Mouse (Mus musculus) regulatory T cell (primary cell): Measurements from ENCODE around the gene Rnf220.

Source experiments
- in situ Hi-C: fragments of 300-600 bp; cut with MboI, MseI; formaldehyde crosslinking; loops from one replicate; pipeline ENCODE4 v1.15.1; 2025; ENCODE audit warnings: high pct_unique_total_duplicates

Rnf220 gene

DNA sequence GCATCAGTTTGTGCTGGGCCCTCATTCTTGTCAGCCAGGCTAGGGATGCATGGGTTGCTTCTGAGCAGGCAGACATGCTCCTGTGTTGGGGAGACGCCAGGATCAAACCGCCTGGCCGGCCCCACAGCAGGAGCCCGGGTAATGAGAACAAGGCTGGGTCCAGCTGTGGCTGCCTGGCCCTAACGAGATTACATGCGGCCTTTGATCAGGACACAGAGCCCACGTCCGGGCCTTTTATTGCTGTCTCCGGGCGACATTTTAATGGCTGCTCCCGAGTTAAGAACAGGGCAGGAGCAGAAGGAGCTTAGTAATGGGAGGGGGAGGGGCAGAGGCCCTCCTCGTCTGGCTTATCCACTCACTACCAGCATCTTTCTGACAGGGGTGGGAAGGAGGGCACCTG lies 224.4 kb downstream of the Rnf220 start:
- in situ Hi-C loops, result no loop called here

DNA sequence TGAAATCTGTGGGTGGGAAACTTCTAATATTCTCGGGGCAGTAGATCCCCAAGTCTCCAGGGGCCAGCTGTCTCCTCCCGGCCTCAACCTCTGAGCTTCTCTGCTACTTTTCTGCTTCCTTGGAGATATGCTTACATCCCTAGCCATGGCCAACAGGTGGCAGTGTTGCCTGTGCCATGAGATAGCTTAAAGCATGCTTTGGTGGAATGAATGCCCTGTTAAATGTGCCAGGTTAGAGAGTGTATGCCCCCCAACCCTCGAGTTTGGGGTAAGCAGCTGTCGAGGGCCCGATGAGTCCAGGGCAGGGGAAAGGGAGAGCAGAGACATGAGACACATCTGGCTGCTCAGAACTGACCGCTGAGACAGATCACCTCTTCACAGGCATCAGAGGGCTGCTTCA lies 226.6 kb downstream of the Rnf220 start:
- in situ Hi-C loops, result no loop called here

DNA sequence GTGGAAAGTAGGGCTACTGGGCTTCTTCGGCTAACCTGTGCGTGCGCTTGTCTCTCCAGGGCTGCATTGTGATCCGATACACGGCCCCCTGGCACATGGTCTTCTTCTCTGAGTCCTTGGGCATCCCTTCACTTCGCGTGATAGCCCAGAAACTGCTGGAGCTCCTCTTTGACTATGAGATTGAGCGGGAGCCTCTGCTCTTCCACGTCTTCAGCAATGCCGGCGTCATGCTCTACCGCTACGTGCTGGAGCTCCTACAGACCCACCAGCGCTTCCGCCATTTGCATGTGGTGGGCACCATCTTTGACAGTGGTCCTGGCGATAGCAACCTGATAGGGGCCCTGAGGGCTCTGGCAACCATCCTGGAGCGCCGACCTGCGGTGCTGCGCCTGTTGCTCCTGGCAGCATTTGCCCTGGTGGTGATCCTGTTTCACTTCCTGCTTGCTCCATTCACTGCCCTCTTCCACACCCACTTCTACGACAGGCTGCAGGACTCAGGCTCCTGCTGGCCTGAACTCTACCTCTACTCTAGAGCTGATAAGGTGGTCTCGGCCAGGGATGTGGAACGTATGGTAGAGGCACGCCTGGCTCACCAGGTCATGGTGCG lies 228.9 kb downstream of the Rnf220 start:
- in situ Hi-C loops, result loop anchor here (10.0 kb wide), 1 partner anchor 407 kb away; no protein-coding TSS in a partner anchor

DNA sequence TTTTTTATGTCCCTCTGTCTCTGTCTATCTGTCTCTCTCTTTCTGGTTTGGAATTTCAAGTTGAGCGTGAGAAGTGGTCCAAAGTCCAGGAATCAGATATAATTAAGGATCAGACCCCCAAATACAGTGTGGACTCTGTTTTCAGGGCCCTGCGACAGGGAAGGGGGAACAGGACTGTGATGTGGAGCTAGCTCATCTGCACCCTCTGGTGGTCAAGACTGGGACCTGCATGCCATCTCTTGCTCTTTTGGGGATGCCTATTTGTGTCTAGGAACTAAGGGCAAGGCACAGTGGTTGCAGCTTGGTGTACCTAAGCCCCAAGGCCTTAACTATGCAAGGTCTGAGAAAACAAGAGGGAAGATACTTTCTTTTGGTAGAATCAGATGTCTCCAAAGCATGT lies 229.6 kb downstream of the Rnf220 start:
- in situ Hi-C loops, result loop anchor here (10.0 kb wide), 1 partner anchor 408 kb away; no protein-coding TSS in a partner anchor

DNA sequence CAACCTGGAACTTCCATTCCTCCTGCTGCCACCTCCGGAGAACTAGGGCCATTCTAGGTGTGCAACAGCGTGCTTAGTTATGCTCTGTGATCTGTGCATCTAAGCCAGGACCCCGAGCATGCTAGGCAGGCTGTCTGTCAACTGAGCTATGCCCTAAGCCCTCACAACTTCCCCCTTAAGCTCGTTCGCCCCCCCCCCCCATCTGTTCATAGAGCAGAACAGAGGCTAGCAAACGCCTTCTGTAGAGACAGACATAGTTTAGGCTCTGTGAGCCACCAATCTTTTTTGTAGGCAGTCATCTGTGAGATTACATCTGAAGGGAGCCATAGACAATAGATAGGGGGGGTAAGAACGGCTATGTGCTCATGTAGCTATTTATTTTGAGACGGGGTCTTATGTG lies 233.9 kb downstream of the Rnf220 start:
- in situ Hi-C loops, result loop anchor here (10.0 kb wide), 1 partner anchor 412 kb away; no protein-coding TSS in a partner anchor

DNA sequence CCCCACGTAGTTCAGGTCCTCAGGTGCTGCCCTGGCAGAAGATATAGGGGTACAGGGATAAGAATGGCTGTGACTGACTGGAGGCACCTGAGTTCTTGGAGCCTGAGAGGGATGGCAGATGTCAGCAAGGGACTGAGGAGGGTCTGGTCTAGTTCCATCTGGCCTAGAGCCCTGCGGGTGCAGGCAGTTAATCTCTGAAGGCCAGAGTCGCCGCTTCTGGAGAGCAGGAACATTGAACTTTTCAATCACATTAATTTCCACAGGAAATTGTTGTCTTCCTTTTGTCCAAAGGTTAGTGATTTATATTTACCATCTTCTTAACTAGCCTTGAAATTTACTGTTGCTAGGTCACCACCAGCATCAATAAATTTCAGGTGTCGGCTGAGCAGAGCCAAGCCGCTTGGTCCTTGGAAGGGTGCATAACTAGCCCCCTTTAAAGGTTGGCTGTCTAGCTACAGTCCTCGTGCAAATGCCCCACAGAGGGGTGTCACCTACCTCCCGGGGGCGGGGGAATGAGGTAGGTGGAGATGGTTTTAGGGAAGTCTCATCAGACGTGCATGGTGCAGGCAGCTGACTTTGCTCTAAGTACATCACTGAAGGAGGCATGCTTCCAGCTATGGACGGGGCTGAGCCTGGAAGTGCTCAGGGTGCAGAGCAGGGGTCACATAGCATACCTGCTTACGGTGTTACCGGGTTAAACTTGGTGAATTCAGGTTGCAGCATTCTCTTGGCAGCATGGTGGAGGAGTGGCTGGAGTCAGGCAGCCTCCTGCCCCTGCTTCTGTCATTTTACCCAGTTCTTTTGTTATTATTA lies 234.5 kb downstream of the Rnf220 start:
- in situ Hi-C loops, result loop anchor here (10.0 kb wide), 1 partner anchor 412 kb away; no protein-coding TSS in a partner anchor

DNA sequence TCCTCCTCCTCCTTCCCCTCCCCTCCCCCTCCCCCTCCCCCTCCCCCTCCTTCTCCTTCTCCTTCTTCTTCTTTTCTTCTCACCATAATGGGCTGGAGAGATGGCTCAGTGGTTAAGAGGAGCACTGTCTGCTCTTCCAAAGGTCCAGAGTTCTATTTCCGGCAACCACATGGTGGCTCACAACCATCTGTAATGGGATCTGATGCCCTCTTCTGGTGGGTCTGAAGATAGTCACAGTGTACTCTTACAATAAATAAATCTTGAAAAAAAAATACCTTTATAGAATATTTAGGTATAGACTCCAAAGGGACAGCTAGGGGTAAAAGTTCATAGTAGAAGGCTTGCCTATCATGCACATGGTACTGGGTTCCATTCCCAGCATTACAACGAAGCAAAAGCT lies 235.6 kb downstream of the Rnf220 start:
- in situ Hi-C loops, result loop anchor here (10.0 kb wide), 1 partner anchor 414 kb away; no protein-coding TSS in a partner anchor

DNA sequence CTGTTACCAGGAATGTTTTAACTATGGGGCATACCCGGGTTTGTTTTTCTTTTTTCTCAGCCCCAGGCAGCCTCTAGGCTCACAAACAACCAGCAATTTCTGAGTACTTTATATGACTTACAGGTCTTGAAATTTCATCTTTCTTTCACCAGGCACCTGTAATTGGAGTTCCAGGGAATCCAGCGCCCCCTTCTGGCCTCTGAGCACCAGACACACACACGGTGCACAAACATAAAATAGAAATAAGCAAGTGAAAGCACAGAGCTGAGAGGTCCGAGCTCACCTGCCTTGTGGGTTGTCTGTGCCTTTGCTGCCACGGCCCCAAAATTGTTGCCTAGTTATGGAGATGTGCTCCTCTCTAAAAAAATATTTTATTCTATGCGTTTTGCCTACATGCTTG lies 236.9 kb downstream of the Rnf220 start:
- in situ Hi-C loops, result loop anchor here (10.0 kb wide), 1 partner anchor 415 kb away; no protein-coding TSS in a partner anchor

DNA sequence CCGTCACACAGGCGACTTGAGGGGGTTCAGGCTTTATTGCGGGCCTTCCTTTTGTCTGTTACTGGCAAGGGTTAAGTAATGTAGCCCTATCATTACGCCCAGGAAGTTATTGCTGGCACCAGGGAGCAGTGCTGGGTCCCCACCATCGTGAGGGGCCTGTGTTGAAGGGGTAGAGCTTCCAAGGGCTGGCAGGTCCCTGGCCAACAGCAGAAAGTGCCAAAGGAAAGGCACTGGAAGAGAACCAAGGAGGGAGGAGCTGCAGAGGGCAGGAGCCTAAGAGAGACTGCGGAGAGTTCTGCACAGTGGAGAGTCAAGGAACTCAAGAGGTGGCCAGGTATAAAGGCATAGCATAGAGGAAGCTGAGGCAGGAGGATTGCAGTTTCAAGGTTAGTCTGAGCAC lies 242.2 kb downstream of the Rnf220 start:
- in situ Hi-C loops, result no loop called here

DNA sequence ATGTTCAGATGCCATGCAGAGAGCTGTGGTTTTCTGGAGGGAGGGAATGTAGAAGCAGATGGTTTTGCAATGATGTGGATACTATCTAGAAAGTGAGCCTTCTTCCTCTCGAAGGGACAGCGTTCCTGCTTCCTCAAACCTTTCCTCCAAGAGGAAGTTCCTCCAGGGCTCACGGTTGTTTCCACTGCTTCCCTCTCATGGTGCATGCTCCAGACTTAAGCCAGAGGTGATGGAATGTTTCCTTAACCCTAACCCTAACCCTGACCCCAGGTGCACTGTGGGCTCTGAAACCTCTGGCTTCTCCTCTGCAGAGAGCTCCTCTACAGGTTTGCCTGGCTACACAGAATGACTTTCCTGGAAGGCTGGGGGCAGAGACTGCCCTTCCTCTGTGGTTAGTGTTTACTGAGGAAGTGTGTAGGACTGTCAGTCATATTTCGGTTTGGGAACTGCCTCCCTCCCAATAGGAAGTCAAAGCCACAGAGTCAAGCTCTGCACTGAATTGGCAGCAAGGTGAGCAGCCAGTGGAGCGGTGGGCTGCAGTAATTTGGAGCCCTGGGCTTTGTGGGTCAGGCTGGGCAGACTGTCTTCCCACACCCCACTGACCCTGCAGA lies 242.7 kb downstream of the Rnf220 start:
- in situ Hi-C loops, result no loop called here

DNA sequence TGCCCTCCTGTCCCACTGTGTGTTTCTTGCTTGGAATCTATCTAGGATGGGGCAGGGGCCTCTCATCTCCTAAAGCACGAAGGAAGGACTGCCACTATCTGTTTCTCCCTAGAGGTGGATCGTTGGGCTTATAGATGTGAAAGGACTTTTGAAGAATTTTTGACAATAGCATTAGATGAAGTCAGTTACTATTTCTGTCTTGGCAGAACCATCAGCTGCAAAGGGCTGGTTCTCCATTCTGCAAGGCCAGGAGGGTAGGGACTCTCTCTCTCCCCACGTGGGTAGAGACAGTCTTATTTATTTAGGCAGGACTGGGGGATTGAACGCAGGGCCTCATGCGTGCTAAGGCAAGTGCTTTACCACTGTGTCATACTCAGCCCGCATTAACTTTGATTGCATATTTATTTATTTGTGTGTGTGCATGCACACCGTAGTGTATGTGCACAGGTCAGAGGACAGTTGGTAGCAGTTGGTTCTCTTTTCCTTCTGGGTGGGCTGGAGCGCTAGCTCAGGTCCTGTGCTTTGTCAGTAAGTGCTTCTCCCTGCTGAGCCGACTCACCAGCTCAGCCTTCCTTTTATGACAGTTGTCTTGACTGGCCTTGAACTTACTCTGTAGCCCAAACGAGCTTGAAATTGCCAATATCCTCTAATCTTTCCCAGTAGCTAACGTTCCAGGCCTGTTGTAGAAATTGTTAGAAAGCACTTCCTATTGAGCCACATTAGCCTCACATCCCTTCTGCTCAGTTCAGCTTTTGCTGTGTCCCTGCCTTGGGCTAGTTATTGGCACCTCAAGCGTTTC lies 243.4 kb downstream of the Rnf220 start:
- in situ Hi-C loops, result no loop called here

DNA sequence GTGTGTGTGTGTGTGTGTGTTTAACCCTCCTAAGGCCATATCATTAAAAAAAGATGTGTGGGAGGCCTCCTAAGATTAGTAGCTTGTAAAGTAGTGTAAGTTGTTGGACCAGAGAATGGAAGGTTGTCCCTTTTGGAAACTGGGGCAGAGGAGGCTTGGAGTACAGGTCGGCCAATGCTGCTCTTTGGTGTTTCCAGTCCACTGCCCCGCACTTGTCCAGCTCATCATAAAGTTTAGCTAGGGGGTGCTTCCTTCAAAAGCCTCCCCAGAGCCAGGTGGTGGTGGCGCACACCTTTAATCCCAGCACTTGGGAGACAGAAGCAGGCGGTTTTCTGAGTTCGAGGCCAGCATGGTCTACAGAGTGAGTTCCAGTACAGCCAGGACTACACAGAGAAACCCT lies 244.1 kb downstream of the Rnf220 start:
- in situ Hi-C loops, result no loop called here

DNA sequence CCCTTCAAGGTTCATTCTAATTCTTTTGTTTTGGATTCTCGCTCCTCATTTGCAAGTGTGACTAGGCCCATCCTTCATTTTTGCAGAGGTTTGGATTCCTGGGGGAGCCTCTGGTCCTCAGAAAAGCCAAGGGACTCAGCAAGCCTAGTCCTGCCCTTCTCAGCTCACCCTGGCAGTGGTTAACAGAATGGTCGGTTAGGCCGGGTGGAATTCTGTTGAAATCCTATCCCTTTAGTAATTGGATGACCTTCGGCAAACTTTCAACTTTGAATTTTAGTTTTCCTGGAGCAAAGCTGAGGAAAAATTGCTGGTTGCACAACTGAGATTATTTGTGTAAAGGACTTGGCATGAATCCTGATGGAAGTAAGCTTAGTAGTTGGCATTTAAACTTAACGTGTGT lies 244.5 kb downstream of the Rnf220 start:
- in situ Hi-C loops, result no loop called here

DNA sequence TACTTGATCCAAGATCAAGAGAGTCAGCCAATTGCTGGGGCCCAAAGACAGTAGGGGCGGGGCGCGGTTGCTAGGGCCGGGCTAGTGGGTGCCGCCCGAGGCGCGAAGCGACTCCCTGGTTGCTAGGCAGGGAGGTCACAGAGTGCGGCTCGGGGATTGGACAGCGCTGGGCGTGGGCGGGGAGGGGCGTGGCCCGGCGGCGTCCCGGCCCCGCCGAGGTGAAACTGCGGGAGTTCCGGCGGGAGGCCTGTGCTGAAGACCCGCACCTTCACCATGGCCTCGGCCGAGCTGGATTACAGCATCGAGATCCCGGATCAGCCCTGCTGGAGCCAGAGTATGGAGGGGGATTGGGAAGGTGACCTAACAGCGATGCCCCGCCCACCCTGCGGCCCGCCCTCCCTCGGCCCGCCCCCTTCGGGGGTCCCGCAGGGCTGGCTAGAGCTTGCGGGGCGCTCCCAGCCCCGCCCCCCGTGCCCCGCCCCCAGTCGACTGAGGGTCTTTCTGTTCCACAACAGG lies 245.0 kb downstream of the Rnf220 start, which contains the start of the genes Tmem53 and Armh1:
Gene Tmem53, plus strand, starts transcription at position 151 of the 516 bp plus-strand sequence.
Gene Armh1, minus strand, starts transcription at position 325 of the 516 bp plus-strand sequence.
- in situ Hi-C loops, result no loop called here

DNA sequence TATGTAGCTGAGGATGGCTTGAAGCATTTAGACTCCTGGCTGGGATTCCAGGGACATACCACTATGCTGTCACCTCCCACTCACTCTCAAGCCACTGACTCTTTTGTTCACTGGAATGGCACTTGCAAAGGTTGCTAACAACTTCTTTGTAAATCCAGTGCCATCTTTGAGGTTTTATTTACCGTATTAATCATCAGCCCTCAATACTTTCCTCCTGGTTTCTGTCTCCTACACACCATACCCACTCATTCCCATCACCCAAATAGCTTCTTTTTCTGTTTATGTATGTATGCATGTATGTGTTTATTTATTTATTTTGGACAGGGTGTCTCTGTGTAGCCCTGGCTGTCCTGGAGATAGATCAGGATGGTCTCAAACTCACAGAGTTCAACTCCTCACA lies 245.9 kb downstream of the Rnf220 start:
- in situ Hi-C loops, result no loop called here

DNA sequence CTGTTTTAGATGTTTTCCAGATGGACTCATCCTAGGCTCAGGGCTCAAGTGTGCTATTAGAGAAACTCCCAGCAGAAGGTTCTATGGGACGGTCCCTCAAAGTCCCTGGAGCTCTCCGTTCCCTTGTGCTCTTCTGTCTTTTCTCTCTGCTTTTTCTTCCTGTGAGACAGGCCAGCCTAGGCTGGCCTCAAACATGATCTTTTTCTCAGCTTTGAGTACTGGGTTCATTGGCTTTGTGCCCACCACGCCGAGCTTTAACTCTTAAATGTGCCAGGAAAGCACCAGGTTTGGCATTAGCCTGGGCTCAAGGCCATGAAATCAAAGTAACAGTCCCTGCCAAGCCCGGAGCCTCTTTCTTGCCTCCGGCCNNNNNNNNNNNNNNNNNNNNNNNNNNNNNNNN lies 256.0 kb downstream of the Rnf220 start:
- in situ Hi-C loops, result no loop called here

DNA sequence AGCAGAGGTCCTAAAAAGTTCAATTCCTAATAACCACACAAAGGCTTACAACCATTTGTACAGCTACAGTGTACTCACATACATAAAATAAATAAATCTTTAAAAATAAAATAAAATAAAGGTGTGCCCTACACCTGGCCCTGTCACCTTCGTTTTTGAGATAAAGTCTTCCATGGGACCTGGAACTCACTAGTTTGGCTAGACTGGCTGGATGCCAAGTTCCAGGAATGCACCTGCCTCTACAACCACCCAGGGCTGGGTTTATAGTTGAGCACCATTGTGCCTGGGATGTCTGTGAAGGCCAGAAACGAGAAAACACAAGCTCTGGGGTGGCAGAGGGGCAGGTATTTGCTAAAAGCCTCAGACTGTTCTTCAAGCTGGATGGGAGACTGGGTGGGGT lies 257.7 kb downstream of the Rnf220 start:
- in situ Hi-C loops, result no loop called here

DNA sequence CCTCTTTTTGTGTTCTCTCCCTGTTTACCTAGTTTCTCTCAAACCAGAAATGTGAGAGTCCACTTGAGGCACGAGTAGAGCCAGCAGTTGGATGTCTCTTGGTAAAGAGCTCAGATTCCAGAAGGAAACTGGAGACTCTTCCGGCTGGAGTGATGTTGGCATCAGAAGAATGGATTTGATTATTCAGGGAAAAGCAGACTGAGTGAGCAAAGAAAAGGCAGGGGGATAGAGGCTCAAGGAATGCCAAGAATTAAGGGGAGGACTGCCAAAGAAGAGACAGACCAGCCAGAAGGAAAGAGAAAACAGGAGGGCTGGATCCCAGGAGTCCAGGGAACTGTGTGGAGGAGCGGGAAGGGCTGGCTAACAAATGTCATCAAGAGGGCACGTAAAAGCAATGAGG lies 261.0 kb downstream of the Rnf220 start:
- in situ Hi-C loops, result no loop called here

DNA sequence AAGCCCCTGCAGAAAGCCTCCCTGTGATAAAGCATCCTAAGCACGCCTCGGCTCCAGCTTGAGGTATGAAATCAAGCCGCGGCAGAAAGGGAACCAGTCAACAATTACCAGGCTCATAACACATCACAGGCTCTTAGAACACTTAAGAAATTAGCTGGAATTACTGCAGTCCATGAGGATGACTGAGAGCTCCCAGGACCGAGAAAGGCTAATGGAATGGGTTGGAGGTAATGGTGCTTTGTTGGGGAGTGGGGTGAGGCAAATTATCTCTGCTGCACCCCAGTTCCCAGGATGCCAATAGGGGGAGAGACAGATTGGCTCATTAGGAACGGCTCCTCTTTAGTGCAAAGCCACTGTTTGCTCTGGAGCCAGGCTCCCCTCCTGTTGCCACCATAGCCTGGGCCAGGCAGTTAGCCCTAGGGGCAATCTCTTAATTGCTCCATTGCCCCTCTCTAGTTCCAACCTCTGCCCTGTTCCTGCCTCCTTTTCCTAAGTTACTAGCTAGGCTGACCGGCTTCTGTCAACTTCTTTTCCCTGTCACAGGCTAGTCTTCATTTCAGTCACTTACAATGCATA lies 262.6 kb downstream of the Rnf220 start:
- in situ Hi-C loops, result no loop called here

DNA sequence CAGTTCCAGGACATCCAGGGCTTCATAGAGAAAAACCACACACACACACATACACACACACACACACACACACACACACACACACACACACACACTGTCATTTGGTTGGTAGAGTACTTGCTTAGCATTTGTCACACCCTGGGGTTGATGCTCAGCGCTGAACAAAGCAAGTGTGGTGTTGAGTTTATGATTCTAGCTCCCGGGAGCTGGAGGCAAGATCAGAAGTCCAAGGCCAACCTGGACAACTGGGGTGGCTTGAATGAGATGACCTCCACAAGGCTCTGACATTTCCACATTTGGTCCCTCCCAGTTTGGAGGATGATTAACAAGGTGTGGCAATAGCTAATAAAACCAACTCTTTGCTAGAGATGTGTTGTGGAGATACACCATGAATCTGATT lies 265.6 kb downstream of the Rnf220 start:
- in situ Hi-C loops, result no loop called here

DNA sequence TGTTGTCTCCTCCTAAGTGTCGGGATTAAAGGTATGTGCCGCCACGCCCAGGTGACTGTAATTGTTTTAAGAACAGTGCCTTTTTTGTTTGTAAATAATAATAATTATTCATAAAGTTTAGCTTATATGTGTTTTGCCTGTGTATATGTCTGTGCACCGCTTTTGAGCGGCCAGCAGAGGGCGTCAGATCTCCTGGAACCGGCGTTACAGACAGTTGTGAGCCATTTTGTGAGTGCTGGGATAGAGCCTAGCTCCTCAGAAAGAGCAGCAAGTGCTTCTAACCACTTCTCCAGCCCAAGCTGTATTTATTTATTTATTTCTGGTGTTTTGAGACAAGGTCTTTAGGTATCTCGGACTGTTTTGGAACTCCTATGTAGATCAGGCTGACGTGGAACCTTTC lies 266.5 kb downstream of the Rnf220 start:
- in situ Hi-C loops, result no loop called here
